Mouse (Mus musculus): ENCODE results near the gene Stam2. TPM values are rescaled to one million over a fixed set of nuclear protein-coding genes. Genes with fewer than 3 reads are reported as not detected.

Gene Stam2
- polyA plus RNA-seq, 1 experiment, result 0.06 TPM

GRCm38 (mm10) chr2:52733659-52734058 is 8.4 kb downstream of the Stam2 start:
- H3K4me3 ChIP-seq (replicated peaks), result no peak overlapping the region
- H3K36me3 ChIP-seq (ENCODE audit: control insufficient read depth), result no peaks in the 10 kb centered on the region
- H3K4me1 ChIP-seq (ENCODE audit: control insufficient read depth), result no peaks in the 10 kb centered on the region
- no peaks in the 10 kb centered on the region for H3K27me3 ChIP-seq (ENCODE audit: control insufficient read depth)
- no peaks in the 10 kb centered on the region for H3K9me3 ChIP-seq (ENCODE audit: control insufficient read depth, low read length)
- no peak for TF ChIP-seq GATA1 (IDR thresholded peaks at IDR 0.05; ENCODE audit: low read length)
- no peak for TF ChIP-seq TAL1 (IDR thresholded peaks at IDR 0.05; ENCODE audit: low read length)

- Histone ChIP-seq H3K9me3 (ENCODE audit: control insufficient read depth, low read length) (no peaks in the 10 kb centered on the region), H3K36me3 (ENCODE audit: control insufficient read depth) (no peaks in the 10 kb centered on the region), H3K4me3 (replicated peaks) (no peak overlapping the region), H3K27me3 (ENCODE audit: control insufficient read depth) (no peaks in the 10 kb centered on the region), H3K4me1 (ENCODE audit: control insufficient read depth) (no peaks in the 10 kb centered on the region)
- TF ChIP-seq GATA1 (IDR thresholded peaks at IDR 0.05; ENCODE audit: low read length) (no peak), TAL1 (IDR thresholded peaks at IDR 0.05; ENCODE audit: low read length) (no peak)
Observed at GRCm38 (mm10) chr2:52732611-52733010, 9.5 kb downstream of the Stam2 start.

DNA sequence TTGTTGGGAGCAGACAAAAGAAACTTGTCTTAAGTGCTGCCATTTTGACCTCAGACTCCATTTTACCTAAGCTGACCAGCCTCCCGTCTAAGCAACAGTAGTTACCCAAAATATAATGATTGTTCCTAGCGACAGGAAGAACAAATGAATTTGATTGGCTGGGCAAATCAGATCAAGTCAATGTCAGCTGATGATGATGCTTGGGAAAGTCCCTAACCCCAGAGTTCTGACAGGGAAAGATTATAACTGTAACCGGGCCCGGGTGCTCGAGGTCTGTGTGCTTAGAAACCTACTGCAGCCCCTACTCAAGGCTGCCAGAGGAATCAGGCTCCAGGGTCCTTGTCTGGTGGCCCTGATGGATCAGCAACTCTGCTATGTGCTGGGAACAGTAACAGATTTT is 10.1 kb downstream of the Stam2 start:
- no peak overlapping the region for H3K4me3 ChIP-seq (replicated peaks)
- no peaks in the 10 kb centered on the region for H3K9me3 ChIP-seq (ENCODE audit: control insufficient read depth, low read length)
- no peaks in the 10 kb centered on the region for H3K36me3 ChIP-seq (ENCODE audit: control insufficient read depth)
- H3K4me1 ChIP-seq (ENCODE audit: control insufficient read depth), result no peaks in the 10 kb centered on the region
- no peaks in the 10 kb centered on the region for H3K27me3 ChIP-seq (ENCODE audit: control insufficient read depth)
- TF ChIP-seq TAL1 (IDR thresholded peaks at IDR 0.05; ENCODE audit: low read length) (no peak), GATA1 (IDR thresholded peaks at IDR 0.05; ENCODE audit: low read length) (no peak)

DNA sequence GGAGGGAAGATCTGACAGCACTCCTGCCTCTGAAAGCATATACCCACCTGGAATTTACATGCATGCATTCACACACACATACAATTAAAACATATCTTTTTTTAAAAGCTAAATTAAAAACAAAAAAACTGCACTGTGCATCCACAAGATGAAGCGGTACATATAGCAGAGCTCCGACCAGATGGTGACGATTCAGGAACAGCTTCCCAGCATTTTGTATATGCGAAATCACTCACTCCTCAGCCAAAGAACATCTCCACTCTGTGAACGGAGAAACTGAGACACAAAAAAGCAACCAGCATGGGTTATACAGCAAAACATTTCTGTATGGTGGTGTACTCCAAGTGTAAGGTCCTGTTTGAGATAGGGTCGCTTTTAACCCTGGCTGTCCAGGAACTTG is 11.2 kb downstream of the Stam2 start:
- Histone ChIP-seq H3K4me1 (ENCODE audit: control insufficient read depth) (no peaks in the 10 kb centered on the region), H3K9me3 (ENCODE audit: control insufficient read depth, low read length) (no peaks in the 10 kb centered on the region), H3K27me3 (ENCODE audit: control insufficient read depth) (no peaks in the 10 kb centered on the region), H3K36me3 (ENCODE audit: control insufficient read depth) (no peaks in the 10 kb centered on the region), H3K4me3 (replicated peaks) (no peak overlapping the region)
- TF ChIP-seq TAL1 (IDR thresholded peaks at IDR 0.05; ENCODE audit: low read length) (no peak), GATA1 (IDR thresholded peaks at IDR 0.05; ENCODE audit: low read length) (no peak)

DNA sequence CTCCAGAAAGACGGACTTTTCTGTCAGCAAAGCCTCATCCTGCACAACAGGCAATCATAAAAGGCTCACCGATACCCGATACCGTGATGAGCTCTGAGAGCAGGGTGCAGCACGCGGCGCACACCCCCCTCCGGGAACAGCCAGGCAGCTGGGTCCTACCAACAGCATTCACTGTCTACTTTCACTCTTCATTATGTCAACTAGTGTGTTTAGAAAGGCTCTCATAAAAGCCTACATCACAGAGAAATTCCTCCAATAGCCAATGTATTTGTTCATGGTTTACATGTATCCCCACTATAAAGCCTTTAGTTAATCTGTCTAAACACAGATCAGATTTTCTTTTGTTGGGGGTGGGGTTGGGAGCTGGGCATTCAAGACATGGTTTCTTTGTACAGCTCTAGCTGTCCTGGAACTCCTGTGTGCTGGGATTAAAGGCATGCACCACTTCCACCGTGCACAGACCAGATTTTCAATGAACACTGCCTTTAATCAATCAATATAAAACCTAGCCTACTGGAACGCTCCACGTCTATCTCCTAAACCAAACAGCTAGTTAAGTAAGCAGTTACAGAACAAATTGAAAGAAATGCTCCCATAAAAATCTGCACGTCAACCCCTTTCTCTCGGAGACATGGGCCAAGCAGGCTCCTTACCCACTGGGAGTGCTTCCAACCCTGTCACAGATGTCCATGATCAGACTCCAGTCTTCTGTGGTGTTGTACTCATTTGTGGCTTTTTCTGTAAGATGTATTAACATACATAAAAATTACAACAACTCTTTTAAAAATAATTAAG is 21.7 kb downstream of the Stam2 start:
- TF ChIP-seq GATA1 (IDR thresholded peaks at IDR 0.05; ENCODE audit: low read length) (no peak), TAL1 (IDR thresholded peaks at IDR 0.05; ENCODE audit: low read length) (no peak)
- H3K4me3 ChIP-seq (replicated peaks), result no peak overlapping the region

DNA sequence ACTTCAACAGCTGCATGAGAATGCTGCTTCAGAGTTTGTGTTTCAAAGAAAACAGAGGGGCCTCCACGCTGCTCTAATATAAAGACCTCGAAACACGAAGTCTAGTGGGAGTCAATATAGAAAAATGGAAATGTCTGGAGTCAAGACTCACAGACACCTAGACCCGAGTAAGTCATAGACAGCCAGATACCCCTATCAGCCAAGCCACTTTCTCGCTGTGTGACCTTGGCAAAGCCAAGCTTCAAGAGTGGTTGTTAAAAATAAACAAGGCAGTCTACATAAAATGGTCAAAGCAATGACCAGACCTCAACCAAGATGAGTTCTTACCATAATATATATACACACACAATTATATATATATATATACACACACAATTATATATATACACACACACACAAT is 25.0 kb downstream of the Stam2 start:
- Histone ChIP-seq H3K4me1 (ENCODE audit: control insufficient read depth) (no peaks in the 10 kb centered on the region), H3K9me3 (ENCODE audit: control insufficient read depth, low read length) (no peaks in the 10 kb centered on the region), H3K36me3 (ENCODE audit: control insufficient read depth) (peaks cover 15% of the 10 kb centered on the region), H3K27me3 (ENCODE audit: control insufficient read depth) (no peaks in the 10 kb centered on the region), H3K4me3 (replicated peaks) (no peak overlapping the region)
- TF ChIP-seq TAL1 (IDR thresholded peaks at IDR 0.05; ENCODE audit: low read length) (no peak), GATA1 (IDR thresholded peaks at IDR 0.05; ENCODE audit: low read length) (no peak)

More for the DNA sequence above, 21.7 kb downstream of the Stam2 start:
- Histone ChIP-seq H3K36me3 (ENCODE audit: control insufficient read depth) (no peaks in the 10 kb centered on the region; the same call in 1 of the 2 replicates), H3K27me3 (ENCODE audit: control insufficient read depth) (no peaks in the 10 kb centered on the region), H3K9me3 (ENCODE audit: control insufficient read depth, low read length) (no peaks in the 10 kb centered on the region), H3K4me1 (ENCODE audit: control insufficient read depth) (no peaks in the 10 kb centered on the region)

- H3K4me3 ChIP-seq (replicated peaks), result no peak overlapping the region
- no peaks in the 10 kb centered on the region for H3K9me3 ChIP-seq (ENCODE audit: control insufficient read depth, low read length)
- no peaks in the 10 kb centered on the region for H3K27me3 ChIP-seq (ENCODE audit: control insufficient read depth)
- H3K4me1 ChIP-seq (ENCODE audit: control insufficient read depth), result no peaks in the 10 kb centered on the region
- H3K36me3 ChIP-seq (ENCODE audit: control insufficient read depth), result peaks cover 15% of the 10 kb centered on the region
- no peak for TF ChIP-seq GATA1 (IDR thresholded peaks at IDR 0.05; ENCODE audit: low read length)
- TF ChIP-seq TAL1 (IDR thresholded peaks at IDR 0.05; ENCODE audit: low read length), result no peak
Observed at GRCm38 (mm10) chr2:52715538-52715937, 26.5 kb downstream of the Stam2 start.

DNA sequence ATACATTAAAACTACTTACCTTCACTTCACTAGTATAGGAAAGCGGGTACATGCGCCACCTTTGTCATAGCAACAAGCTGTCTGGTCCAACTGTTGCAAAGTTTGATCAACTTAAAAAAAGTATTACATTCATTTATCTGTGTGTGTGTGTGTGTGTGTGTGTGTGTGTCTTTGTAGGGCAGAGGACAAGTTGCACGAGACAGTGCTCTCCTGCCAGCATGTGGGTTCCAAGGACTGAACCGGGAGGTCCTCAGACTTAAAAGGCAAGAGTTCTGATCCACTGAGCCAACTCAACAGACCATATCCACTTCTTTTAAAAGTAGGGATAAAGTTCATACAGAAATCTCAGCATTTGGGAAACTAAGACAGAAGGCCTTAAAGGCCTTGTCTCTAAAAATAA is 28.0 kb downstream of the Stam2 start:
- no peak for TF ChIP-seq TAL1 (IDR thresholded peaks at IDR 0.05; ENCODE audit: low read length)
- TF ChIP-seq GATA1 (IDR thresholded peaks at IDR 0.05; ENCODE audit: low read length), result no peak
- H3K36me3 ChIP-seq (ENCODE audit: control insufficient read depth), result peaks cover 22% of the 10 kb centered on the region

GRCm38 (mm10) chr2:52710804-52711203 is 31.3 kb downstream of the Stam2 start:
- Histone ChIP-seq H3K4me3 (replicated peaks) (no peak overlapping the region), H3K27me3 (ENCODE audit: control insufficient read depth) (no peaks in the 10 kb centered on the region), H3K4me1 (ENCODE audit: control insufficient read depth) (no peaks in the 10 kb centered on the region), H3K36me3 (ENCODE audit: control insufficient read depth) (peaks cover 29% of the 10 kb centered on the region), H3K9me3 (ENCODE audit: control insufficient read depth, low read length) (no peaks in the 10 kb centered on the region)
- TF ChIP-seq TAL1 (IDR thresholded peaks at IDR 0.05; ENCODE audit: low read length), result no peak
- TF ChIP-seq GATA1 (IDR thresholded peaks at IDR 0.05; ENCODE audit: low read length), result no peak

More for the DNA sequence above, 28.0 kb downstream of the Stam2 start:
- no peaks in the 10 kb centered on the region for H3K9me3 ChIP-seq (ENCODE audit: control insufficient read depth, low read length)
- no peak overlapping the region for H3K4me3 ChIP-seq (replicated peaks)
- no peaks in the 10 kb centered on the region for H3K4me1 ChIP-seq (ENCODE audit: control insufficient read depth)
- H3K27me3 ChIP-seq (ENCODE audit: control insufficient read depth), result no peaks in the 10 kb centered on the region

Data from erythroblast, embryonic 14.5 days (primary cell).